Mouse (Mus musculus): ENCODE measurements around the gene Phf23.

DNA sequence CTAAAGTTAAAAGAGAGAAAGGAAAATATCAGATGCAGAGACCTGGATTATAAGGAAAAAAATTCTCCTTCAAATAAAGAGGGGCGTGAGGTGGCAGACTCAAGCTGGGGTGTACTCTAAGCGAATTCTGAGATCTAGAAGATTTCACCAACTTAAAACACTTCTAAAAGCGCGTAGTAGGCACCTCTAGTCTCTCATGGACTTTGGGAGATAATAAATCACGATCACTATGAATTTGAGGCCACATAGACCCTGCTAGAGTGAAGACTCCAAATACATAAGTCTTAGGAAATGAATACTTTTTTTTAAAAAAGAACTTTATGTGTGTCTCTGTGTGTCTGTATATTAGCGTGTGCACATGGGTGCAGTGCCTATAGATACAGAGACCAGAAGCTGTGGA, 20.1 kb downstream of the Phf23 start:
- no peak for TF ChIP-seq EP300 (optimal IDR thresholded peaks at IDR 0.05)
- TF ChIP-seq CTCF (IDR thresholded peaks at IDR 0.05; ENCODE audit: low read depth), result no peak

All from stomach, postnatal 0 days (tissue).